Mouse (Mus musculus) macrophage (primary cell): ENCODE measurements around the gene Gm17267. TPM values are rescaled to one million over a fixed set of nuclear protein-coding genes. Genes with fewer than 3 reads are reported as not detected.
"Not testable (repeated sequence)": the region's sequence is repeated elsewhere in the genome, so short reads cannot be mapped to it uniquely, and the experiment has no call there.

Experiments used
- H3K27ac ChIP-seq: fragments of 350-480 bp; formaldehyde crosslinking; 2 replicates; pipeline ENCODE4 v1.9.0; 2021
- H3K36me3 ChIP-seq: fragments of 350-480 bp; formaldehyde crosslinking; 2 replicates; pipeline ENCODE4 v1.9.0; 2021; ENCODE audit errors: inconsistent target
- H3K4me3 ChIP-seq: fragments of 350-480 bp; formaldehyde crosslinking; 2 replicates; pipeline ENCODE4 v1.9.0; 2021; ENCODE audit errors: inconsistent target
- H3K79me2 ChIP-seq: fragments of 350-480 bp; formaldehyde crosslinking; 2 replicates; pipeline ENCODE4 v1.9.0; 2021; ENCODE audit errors: inconsistent target
- WGBS: methylation state at CpG from one replicate; pipeline ENCODE4 v1.1.7; 2026; ENCODE audit warnings: inconsistent platforms; ENCODE audit not compliant: missing documents; 5-methylcytosine and 5-hydroxymethylcytosine counted together
- polyA plus RNA-seq: library from polyadenylated mRNA; stranded (reverse); fragments of 250-400 nt; gene quantifications from 3 replicates; pipeline ENCODE4 v1.2.4, GENCODE M21; 2018; ENCODE audit warnings: inconsistent platforms
- total RNA-seq, 78 experiments: library from RNA; depleted of rRNA; stranded (reverse); fragments of 250-400 nt; gene quantifications; 1 replicate in 9 of 78; 2 replicates in 24 of 78; 3 replicates in 43 of 78; 4 replicates in 2 of 78; pipeline ENCODE4 v1.2.4; 2018; ENCODE audit warnings: inconsistent platforms in 56 of 78

Gm17267 gene
- not detected for total RNA-seq (2018; cell fraction: chromatin; rRNA removed)
- total RNA-seq (2018; cell fraction: cytosol; rRNA removed): not detected
- total RNA-seq (2018; cell fraction: nucleus; rRNA removed): not detected
- polyA plus RNA-seq: not detected in 3 replicates

- H3K27ac ChIP-seq, H3K4me3 ChIP-seq, H3K79me2 ChIP-seq, H3K36me3 ChIP-seq: not testable (repeated sequence)
- no CpG with 5 or more reads among the region's 4 CpGs for WGBS
Observed at GRCm38 (mm10) chrX:126017257-126017656, at the start of gene Gm17267. TSS of gene Gm17267 (plus strand) at chrX:126017557.
